ENCODE assay signal across 7 mouse cellular contexts in the genomic region with DNA sequence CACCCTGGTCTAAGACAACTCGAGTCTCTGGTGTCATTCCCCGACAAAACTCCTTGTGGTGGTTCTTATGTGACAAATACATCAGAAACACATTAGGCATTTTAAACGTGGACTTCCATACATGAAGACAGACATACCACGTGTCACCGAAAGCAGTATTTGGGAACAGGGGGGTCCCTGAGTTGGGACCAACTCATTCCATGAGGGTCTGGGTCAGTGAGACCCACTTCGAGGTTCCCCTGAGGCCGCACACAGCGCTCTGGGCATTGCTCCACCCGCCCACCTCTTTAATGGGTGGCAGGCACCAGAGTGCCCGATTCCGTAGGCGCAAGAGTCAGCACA. TPM values are rescaled to one million over a fixed set of nuclear protein-coding genes. Genes with fewer than 3 reads are reported as not detected.
DNase-seq lines count a peak whose midpoint lies in the region; ATAC-seq and TF ChIP-seq lines count a peak whose summit lies in the region.

No protein-coding gene starts in this region.

- no peak for TF ChIP-seq POLR2A in olfactory bulb, adult 2 months (IDR thresholded peaks at IDR 0.05; ENCODE audit: insufficient read depth, low read depth, low read length)

- DNase-seq in lung, postnatal 14 days, result no peak
- peak; percentile 45 for DNase-seq in forebrain, embryonic 10.5 days (ENCODE audit: extremely low spot score, low spot score)
- no peak for DNase-seq in cerebellum, adult 8-10 months
- DNase-seq in left cerebral cortex, postnatal 36 days (ENCODE audit: low spot score in 2 of 2), result no peak

- H3K9me3 ChIP-seq in lung, embryonic 16.5 days (ENCODE audit: control insufficient read depth, low read length), result no peaks in the 10 kb centered on the region
- no peaks in the 10 kb centered on the region for H3K9me3 ChIP-seq in forebrain, embryonic 10.5 days
- H3K9me3 ChIP-seq in intestine, postnatal 0 days (ENCODE audit: control insufficient read depth), result no peaks in the 10 kb centered on the region

- TF ChIP-seq CTCF in intestine, postnatal 0 days (IDR thresholded peaks at IDR 0.05; ENCODE audit: low read depth), result no peak
- no peak for TF ChIP-seq CTCF in olfactory bulb, adult 2 months (IDR thresholded peaks at IDR 0.05; ENCODE audit: insufficient read depth, low read depth, low read length)

- ATAC-seq in lung, embryonic 16.5 days (ENCODE audit: low read depth), result no peak
- ATAC-seq in intestine, postnatal 0 days, result no peak

- H3K4me3 ChIP-seq in lung, embryonic 16.5 days (ENCODE audit: low read length), result peak overlapping the region; percentile 82
- H3K4me3 ChIP-seq in forebrain, embryonic 10.5 days, result peak overlapping the region; percentile 98
- peak overlapping the region; percentile 78 for H3K4me3 ChIP-seq in intestine, postnatal 0 days (ENCODE audit: low read depth, low read length)
- H3K4me3 ChIP-seq in olfactory bulb, adult 2 months (ENCODE audit: insufficient read depth, low read depth, low read length), result peak overlapping the region; percentile 89

- WGBS in lung, embryonic 16.5 days, result under 1% methylated on average over 12 of the region's 12 CpGs
- WGBS in forebrain, embryonic 10.5 days, result 1% methylated on average over 12 of the region's 12 CpGs
- 3% methylated on average over 12 of the region's 12 CpGs for WGBS in intestine, postnatal 0 days
- WGBS in olfactory bulb, adult 2 months, result 3% methylated on average over 12 of the region's 12 CpGs

- H3K9ac ChIP-seq in lung, embryonic 16.5 days (ENCODE audit: low read length), result peak overlapping the region; percentile 90
- H3K9ac ChIP-seq in intestine, postnatal 0 days (ENCODE audit: low read depth, low read length), result peak overlapping the region; percentile 73

- peaks cover 28% of the 10 kb centered on the region for H3K4me1 ChIP-seq in lung, embryonic 16.5 days (replicated peaks; ENCODE audit: control insufficient read depth, insufficient read depth, low read length)
- H3K4me1 ChIP-seq in forebrain, embryonic 10.5 days, result peaks cover 69% of the 10 kb centered on the region
- no peaks in the 10 kb centered on the region for H3K4me1 ChIP-seq in intestine, postnatal 0 days (replicated peaks; ENCODE audit: control insufficient read depth, insufficient read depth, low read length)
- peaks cover 10% of the 10 kb centered on the region for H3K4me1 ChIP-seq in olfactory bulb, adult 2 months (ENCODE audit: control insufficient read depth, insufficient read depth, low read length)

- H3K27ac ChIP-seq in lung, embryonic 16.5 days (ENCODE audit: low read length), result peak overlapping the region; percentile 92
- peak overlapping the region; percentile 90 for H3K27ac ChIP-seq in forebrain, embryonic 10.5 days
- H3K27ac ChIP-seq in intestine, postnatal 0 days (ENCODE audit: low read depth, low read length), result peak overlapping the region; percentile 87
- H3K27ac ChIP-seq in olfactory bulb, adult 2 months (ENCODE audit: insufficient read depth, low read depth, low read length), result 0 out of 2 replicates have a peak overlapping the region, but pooled peaks have one; percentile 56

- intact Hi-C loops in left cerebral cortex, postnatal 36 days (cut with DNase I), result loop anchor here (5.0 to 10.0 kb wide), 2 partner anchors 125 to 453 kb away; no protein-coding TSS in a partner anchor

- H3K36me3 ChIP-seq in lung, embryonic 16.5 days (ENCODE audit: control insufficient read depth, insufficient read depth, low read length), result no peaks in the 10 kb centered on the region
- no peaks in the 10 kb centered on the region for H3K36me3 ChIP-seq in forebrain, embryonic 10.5 days (replicated peaks)
- no peaks in the 10 kb centered on the region for H3K36me3 ChIP-seq in intestine, postnatal 0 days (ENCODE audit: control insufficient read depth, insufficient read depth)

- peak overlapping the region; percentile 68 for H3K4me2 ChIP-seq in lung, embryonic 16.5 days (ENCODE audit: low read depth, low read length)
- H3K4me2 ChIP-seq in intestine, postnatal 0 days (replicated peaks; ENCODE audit: low read depth), result peak overlapping the region; percentile 95

- H3K27me3 ChIP-seq in lung, embryonic 16.5 days (ENCODE audit: control insufficient read depth, insufficient read depth, low read depth, low read length), result no peaks in the 10 kb centered on the region; the same call in 1 of the 2 replicates
- peaks cover 90% of the 10 kb centered on the region for H3K27me3 ChIP-seq in forebrain, embryonic 10.5 days (ENCODE audit: poor library complexity, severe bottlenecking)
- H3K27me3 ChIP-seq in intestine, postnatal 0 days (replicated peaks; ENCODE audit: control insufficient read depth, insufficient read depth, low read length), result peaks cover 29% of the 10 kb centered on the region

RNA-seq across cellular contexts. Expression of a gene that starts 1.3 kb away (rescaled TPM):
- 33.4 and 34.2 TPM in 2 replicates for polyA plus RNA-seq in lung, embryonic 16.5 days (2015; fragmentation: Nextera tagmentation; extraction: Ambion mirVana)
- 21.0 and 23.6 TPM in 2 replicates for polyA plus RNA-seq in forebrain, embryonic 10.5 days (2016; fragmentation: Nextera tagmentation; extraction: Ambion mirVana)
- polyA plus RNA-seq in intestine, postnatal 0 days (2015; fragmentation: Nextera tagmentation; extraction: Ambion mirVana), result 11.0 and 11.9 TPM in 2 replicates
- polyA plus RNA-seq in olfactory bulb, adult 2 months (2012; ENCODE audit: insufficient read depth, insufficient read length, low replicate concordance, missing spikeins), result not detected in 2 replicates
- total RNA-seq in left cerebral cortex, postnatal 36 days (2021), result 10 to 100 TPM; 40.5 to 51.6 TPM
